Mouse (Mus musculus): ENCODE results near the gene Irs1. TPM values are rescaled to one million over a fixed set of nuclear protein-coding genes. Genes with fewer than 3 reads are reported as not detected.

The Irs1 gene
- total and polyA plus RNA-seq, 3 experiments = not detected

DNA sequence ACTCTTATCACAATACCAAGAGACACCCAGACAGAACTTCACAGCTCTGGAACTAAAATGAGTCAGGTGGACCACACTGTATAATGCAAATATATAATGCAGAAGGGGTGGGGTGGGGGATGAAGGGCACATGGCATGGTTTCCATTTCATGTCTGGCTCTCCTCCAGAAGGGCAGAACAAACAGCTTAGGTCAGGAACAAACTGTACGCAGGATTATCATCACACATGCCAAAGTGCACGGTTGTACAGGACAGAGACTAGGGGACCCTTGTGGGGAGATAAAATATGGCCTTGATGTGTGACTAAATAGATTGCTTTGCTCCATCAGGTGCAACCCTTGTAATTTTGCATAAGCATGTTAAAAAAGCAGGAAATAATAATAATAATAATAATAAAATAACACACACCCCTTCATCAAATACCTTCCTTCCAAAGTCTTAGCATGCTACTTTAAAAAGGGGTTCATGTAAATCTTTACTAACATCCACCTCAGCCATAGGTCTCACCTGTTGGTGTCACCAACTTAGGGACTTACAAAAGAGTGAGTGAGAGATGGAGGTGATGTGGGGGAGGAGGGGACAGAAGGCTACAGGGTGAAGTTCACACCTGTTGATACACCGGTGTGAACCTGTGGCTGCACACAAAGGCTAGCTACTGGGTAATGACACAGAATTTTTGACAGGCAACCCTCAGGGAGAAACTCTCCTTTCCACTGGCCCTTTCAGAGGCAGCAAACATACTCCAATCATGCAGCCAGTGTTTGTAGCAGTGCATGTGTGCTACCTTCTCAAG lies 51.6 kb downstream of the Irs1 start:
- H3K9ac ChIP-seq (ENCODE audit: control insufficient read depth, low read depth, low read length, poor library complexity, severe bottlenecking) = no peak overlapping the region
- DNase-seq (ENCODE audit: low read depth, low spot score) = no peak
- H3K27ac ChIP-seq (ENCODE audit: control insufficient read depth, low read depth, low read length) = no peak overlapping the region
- H3K9me3 ChIP-seq (replicated peaks; ENCODE audit: insufficient read depth, low read length) = no peaks in the 10 kb centered on the region
- no peaks in the 10 kb centered on the region for H3K36me3 ChIP-seq (ENCODE audit: control insufficient read depth in 1 of 2, insufficient read depth in 2 of 2, low read length in 2 of 2)
- H3K79me2 ChIP-seq (ENCODE audit: control insufficient read depth, insufficient read depth, low read length, poor library complexity) = no peaks in the 10 kb centered on the region
- no peaks in the 10 kb centered on the region for H3K27me3 ChIP-seq (ENCODE audit: control insufficient read depth in 1 of 2, insufficient read depth in 2 of 2, low read length in 2 of 2)
- TF ChIP-seq RAD21 (IDR thresholded peaks at IDR 0.05; ENCODE audit: low read depth, low read length) (no peak), ELF1 (IDR thresholded peaks at IDR 0.05; ENCODE audit: low read depth, low read length) (no peak), CTCF (IDR thresholded peaks at IDR 0.05 in 2 of 3, conservative IDR thresholded peaks at IDR 0.05 in 1 of 3; ENCODE audit: control insufficient read depth in 1 of 3, insufficient read depth in 1 of 3, low read depth in 2 of 3, low read length in 3 of 3, poor library complexity in 1 of 3, severe bottlenecking in 1 of 3) (no peak), EP300 (IDR thresholded peaks at IDR 0.05; ENCODE audit: low read depth in 1 of 2, low read length in 2 of 2) (no peak), ZC3H11A (IDR thresholded peaks at IDR 0.05; ENCODE audit: low read depth, low read length) (no peak), ZKSCAN1 (IDR thresholded peaks at IDR 0.05; ENCODE audit: low read depth, low read length) (no peak), MAX (IDR thresholded peaks at IDR 0.05; ENCODE audit: low read length) (no peak), GATA1 (IDR thresholded peaks at IDR 0.05; ENCODE audit: low read depth, low read length) (no peak), POLR2AphosphoS5 (IDR thresholded peaks at IDR 0.05; ENCODE audit: borderline replicate concordance, low read depth, low read length) (no peak), BHLHE40 (IDR thresholded peaks at IDR 0.05; ENCODE audit: borderline replicate concordance, low read depth, low read length) (no peak), MYC (IDR thresholded peaks at IDR 0.05; ENCODE audit: low read depth, low read length) (no peak), MEF2A (IDR thresholded peaks at IDR 0.05; ENCODE audit: extremely low read depth, insufficient replicate concordance, low read depth, low read length, poor library complexity, severe bottlenecking) (no peak), TCF12 (IDR thresholded peaks at IDR 0.05; ENCODE audit: low read depth, low read length) (no peak), MXI1 (IDR thresholded peaks at IDR 0.05; ENCODE audit: low read depth, low read length) (no peak), GABPA (IDR thresholded peaks at IDR 0.05; ENCODE audit: low read depth, low read length) (no peak), USF2 (IDR thresholded peaks at IDR 0.05; ENCODE audit: borderline replicate concordance in 1 of 2, insufficient read depth in 1 of 2, low read depth in 1 of 2, low read length in 2 of 2) (no peak), NRF1 (IDR thresholded peaks at IDR 0.05; ENCODE audit: insufficient read depth, low read depth, low read length, poor library complexity, severe bottlenecking) (no peak), TBP (IDR thresholded peaks at IDR 0.05; ENCODE audit: low read depth, low read length) (no peak)
- no peaks in the 10 kb centered on the region for H3K4me1 ChIP-seq (ENCODE audit: control insufficient read depth in 1 of 2, insufficient read depth in 2 of 2, low read length in 2 of 2)
- no peak overlapping the region for H3K4me3 ChIP-seq (ENCODE audit: control insufficient read depth in 1 of 2, insufficient read depth in 1 of 2, low read depth in 2 of 2, low read length in 2 of 2)

DNA sequence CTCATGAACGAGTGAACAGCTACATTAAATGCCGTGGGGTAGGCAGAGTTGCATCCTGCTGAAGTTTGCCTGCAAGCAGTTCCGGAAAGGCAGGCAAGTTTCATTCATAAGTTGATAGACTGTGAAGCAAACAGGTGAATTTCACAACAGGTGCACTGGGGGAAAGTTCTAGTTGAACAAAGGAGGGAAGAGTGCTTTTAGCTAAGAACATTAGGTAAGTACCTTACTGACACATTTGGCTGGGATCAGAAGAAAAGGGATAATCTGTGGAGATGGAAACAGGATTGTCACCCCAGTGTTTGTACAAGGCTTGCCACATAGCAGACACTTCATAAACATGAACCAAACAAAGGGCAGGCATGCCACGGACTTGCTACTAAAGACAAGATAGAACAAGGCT lies 53.0 kb downstream of the Irs1 start:
- Histone ChIP-seq H3K79me2 (ENCODE audit: control insufficient read depth, insufficient read depth, low read length, poor library complexity) (no peaks in the 10 kb centered on the region), H3K9ac (ENCODE audit: control insufficient read depth, low read depth, low read length, poor library complexity, severe bottlenecking) (no peak overlapping the region), H3K27ac (ENCODE audit: control insufficient read depth, low read depth, low read length) (no peak overlapping the region), H3K9me3 (replicated peaks; ENCODE audit: insufficient read depth, low read length) (no peaks in the 10 kb centered on the region), H3K4me3 (ENCODE audit: control insufficient read depth in 1 of 2, insufficient read depth in 1 of 2, low read depth in 2 of 2, low read length in 2 of 2) (no peak overlapping the region), H3K27me3 (ENCODE audit: control insufficient read depth in 1 of 2, insufficient read depth in 2 of 2, low read length in 2 of 2) (no peaks in the 10 kb centered on the region), H3K4me1 (ENCODE audit: control insufficient read depth in 1 of 2, insufficient read depth in 2 of 2, low read length in 2 of 2) (no peaks in the 10 kb centered on the region), H3K36me3 (ENCODE audit: control insufficient read depth in 1 of 2, insufficient read depth in 2 of 2, low read length in 2 of 2) (no peaks in the 10 kb centered on the region)
- DNase-seq (ENCODE audit: low read depth, low spot score) = no peak
- TF ChIP-seq NRF1 (IDR thresholded peaks at IDR 0.05; ENCODE audit: insufficient read depth, low read depth, low read length, poor library complexity, severe bottlenecking) (no peak), UBTF (IDR thresholded peaks at IDR 0.05; ENCODE audit: borderline replicate concordance, insufficient read depth, low read depth, low read length) (no peak), GABPA (IDR thresholded peaks at IDR 0.05; ENCODE audit: low read depth, low read length) (no peak), SIN3A (IDR thresholded peaks at IDR 0.05; ENCODE audit: low read length) (no peak), MYC (IDR thresholded peaks at IDR 0.05; ENCODE audit: low read depth, low read length) (no peak), CHD2 (IDR thresholded peaks at IDR 0.05; ENCODE audit: low read length) (no peak), RCOR1 (IDR thresholded peaks at IDR 0.05; ENCODE audit: low read depth, low read length) (no peak), TCF12 (IDR thresholded peaks at IDR 0.05; ENCODE audit: low read depth, low read length) (no peak), JUND (IDR thresholded peaks at IDR 0.05; ENCODE audit: low read depth, low read length) (no peak), CHD1 (IDR thresholded peaks at IDR 0.05; ENCODE audit: low read depth, low read length) (no peak), POLR2A (IDR thresholded peaks at IDR 0.05; ENCODE audit: control insufficient read depth in 1 of 2, insufficient read depth in 1 of 2, low read depth in 1 of 2, low read length in 2 of 2, poor library complexity in 1 of 2) (no peak)

All from MEL (cell line).